Mouse (Mus musculus) erythroblast, embryonic 14.5 days (primary cell): Measurements from ENCODE around the gene Atp6v1e2.

Experiments used
- GATA1 ChIP-seq: IDR thresholded peaks from 2 replicates; pipeline ENCODE4 v1.6.1; 2012; ENCODE audit warnings: low read length, inconsistent platforms, mixed read lengths
- TAL1 ChIP-seq: IDR thresholded peaks from 3 replicates; pipeline ENCODE4 v1.6.1; 2012; ENCODE audit warnings: low read length, inconsistent platforms, mixed read lengths

DNA sequence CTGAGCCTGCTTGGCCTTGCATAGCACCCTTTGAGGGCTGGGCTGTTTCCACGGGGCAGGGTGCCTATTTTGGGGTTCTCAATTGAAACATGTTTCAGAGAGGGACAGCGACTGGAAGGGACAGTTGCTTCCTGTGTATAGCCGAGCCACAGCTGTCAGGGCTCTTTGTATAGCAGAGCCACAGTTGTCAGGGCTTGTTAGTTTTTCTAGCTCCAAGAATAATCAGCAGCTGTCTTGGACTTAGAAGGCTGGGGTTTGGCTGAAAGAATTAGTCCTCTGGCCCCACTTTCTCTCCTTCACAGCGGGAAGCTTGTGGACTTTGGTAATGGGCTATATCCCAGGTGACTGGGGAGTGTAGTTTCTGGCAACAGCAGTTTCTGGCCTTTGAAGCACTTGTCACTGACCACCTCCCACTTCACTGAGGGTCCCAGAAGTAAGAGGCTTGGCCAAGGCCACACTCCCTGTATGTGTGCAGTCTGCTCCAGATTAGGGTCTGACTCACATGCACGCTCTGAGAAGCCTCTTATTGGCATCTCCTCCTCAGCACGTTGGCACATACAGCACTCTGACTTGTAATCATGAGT lies 41.0 kb upstream of the Atp6v1e2 start:
- TF ChIP-seq GATA1 (no peak), TAL1 (no peak)
